Mouse (Mus musculus) right cerebral cortex, adult 18-20 months (tissue): Measurements from ENCODE around the gene Ccdc69.
"Not testable (repeated sequence)": the region's sequence is repeated elsewhere in the genome, so short reads cannot be mapped to it uniquely, and the experiment has no call there.

ENCODE experiments used
- DNase-seq: peaks from one replicate; pipeline ENCODE4 v3.0.0; 2022; ENCODE audit warnings: mixed read lengths

Gene Ccdc69

DNA sequence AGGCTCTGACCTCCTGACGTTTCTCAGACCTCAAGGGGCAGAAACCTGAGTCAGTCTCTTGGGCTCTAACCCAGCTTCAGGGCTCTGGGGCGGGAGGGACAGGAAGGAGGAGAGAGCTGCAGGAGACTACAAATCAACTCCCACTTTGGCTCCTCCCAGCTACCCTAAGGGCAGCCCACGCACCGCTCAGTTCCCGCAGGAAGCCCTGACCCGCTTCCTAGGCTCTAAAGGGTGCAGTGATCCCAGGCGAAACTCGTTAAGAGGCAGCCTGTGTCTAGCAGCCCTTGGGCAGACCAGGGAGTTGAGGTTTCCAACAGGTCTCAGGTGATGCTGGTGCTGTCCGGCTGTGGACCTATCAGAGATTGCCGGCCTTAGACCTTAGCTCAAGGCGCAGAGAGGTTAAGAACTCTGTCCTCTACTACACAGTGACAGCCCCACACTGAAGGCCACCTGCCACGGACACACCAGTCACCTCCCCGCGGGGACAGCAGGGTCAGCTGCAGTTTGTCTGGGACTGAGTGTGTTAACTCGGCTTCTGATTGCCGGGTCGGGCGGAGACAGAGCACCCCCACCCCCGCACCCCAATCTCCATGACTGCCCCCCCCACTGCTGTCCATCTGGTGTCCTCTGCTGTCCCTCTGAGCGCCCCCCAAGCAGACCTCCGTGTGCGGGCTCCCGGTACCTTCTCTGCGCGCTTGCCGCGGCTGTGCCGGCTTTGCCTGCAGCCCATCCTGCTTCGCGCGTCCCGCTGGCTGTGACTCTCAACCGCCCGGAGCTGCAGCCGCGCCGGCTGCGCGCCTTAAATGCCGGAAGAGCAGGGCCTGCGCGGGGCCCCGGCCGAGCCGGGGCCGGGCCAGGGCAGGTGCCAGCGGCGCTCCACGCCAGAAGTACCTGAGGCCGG is at the start of gene Ccdc69:
Ccdc69 (minus strand) TSS at position 801 of the 901 bp plus-strand sequence.
- peak; percentile 12 for DNase-seq

DNA sequence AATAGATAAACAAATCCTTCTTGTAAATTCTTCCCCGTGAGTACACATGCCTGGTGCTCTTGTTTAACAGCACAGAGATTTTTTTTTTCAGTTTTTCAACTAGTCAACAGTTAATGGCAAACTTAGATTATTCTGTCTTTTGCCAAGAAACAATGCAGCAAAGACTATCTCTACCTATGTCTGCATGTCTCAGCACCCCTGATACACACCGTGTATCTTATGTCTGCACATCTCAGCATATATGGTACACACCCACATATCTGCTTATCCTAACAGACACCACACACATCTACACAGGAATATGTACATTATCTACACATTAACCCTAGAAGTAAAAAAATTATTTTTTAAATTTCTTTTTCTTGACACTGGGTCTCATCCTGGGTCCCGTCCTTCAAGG is 48.7 kb upstream of the Ccdc69 start:
- DNase-seq = no peak

DNA sequence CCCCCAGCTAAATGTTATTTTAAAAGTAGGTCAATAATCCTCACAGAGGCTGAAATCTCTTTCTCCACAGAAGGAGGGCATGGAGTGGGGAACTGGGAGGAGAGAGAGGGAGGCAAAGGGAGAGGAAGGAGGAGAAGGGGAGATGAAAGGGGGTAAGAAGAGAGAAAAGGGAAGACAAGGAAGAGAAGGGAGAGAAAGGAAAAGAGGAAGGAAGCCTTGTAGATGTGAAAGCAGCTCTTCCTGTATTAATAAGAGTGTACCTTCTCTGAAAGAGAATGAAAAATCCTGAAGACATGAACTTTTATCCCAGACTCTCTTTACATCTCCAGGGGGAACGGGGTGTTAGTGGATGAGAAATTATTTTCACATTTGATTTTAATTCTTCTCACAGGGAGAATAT is 43.5 kb upstream of the Ccdc69 start:
- no peak for DNase-seq

DNA sequence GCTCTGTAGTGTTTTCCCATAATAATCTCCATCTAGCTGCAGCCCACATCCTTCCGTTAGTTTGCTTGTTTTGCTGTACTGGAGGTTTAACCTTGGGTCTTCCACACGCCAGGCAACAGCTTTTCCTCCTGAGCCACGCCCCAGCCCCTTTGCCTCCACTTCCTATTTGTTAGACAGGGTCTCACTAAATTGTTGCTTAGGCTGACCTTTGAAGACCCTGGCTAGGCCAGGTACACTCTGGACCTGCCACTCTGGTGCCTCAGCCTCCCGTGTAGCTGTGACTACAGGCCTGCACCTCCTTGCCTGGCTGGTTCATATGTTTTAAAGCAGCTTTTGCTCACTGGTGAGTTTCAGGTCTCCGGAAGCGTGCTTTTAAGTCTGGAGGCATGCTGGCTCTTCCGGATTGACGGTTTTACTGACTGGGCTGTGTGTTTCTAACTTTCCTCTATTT is 42.9 kb upstream of the Ccdc69 start:
- no peak for DNase-seq

DNA sequence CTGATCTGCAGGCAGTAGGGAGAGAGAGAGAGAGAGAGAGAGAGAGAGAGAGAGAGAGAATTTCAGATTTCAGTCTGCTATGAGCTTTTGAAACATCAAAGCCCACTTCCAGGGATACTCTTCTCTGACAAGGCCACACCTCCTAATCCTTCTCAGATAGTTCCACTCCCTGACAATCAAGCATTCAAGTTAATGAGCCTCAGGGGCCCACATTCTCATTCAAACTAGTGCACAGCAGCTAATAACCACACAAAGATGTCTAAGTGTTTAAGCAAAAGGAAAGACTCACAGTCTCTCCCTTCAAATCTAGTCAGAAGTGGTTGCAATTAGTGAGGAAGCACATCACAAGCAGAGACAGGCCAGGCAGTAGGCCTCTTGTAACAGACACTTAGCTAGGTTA is 42.3 kb upstream of the Ccdc69 start:
- no peak for DNase-seq

DNA sequence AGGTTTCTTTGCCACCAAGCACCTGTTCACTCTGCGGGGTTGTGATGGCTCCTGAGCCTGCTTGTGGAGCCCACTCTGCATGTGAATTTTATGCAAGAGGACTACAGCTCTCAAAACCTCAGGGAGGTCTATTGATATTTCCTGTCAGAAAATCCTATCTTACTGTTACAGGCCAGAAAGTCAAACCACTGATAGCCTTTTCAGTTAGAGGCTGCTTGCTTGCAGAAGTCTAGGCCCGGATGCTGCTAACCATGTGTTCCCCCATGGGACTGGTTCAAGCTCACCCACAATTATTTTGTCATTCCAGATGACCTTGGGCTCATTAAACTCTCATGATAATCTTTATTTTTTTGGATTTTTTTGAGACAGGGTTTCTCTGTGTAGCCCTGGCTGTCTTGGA is 39.1 kb upstream of the Ccdc69 start:
- no peak for DNase-seq

DNA sequence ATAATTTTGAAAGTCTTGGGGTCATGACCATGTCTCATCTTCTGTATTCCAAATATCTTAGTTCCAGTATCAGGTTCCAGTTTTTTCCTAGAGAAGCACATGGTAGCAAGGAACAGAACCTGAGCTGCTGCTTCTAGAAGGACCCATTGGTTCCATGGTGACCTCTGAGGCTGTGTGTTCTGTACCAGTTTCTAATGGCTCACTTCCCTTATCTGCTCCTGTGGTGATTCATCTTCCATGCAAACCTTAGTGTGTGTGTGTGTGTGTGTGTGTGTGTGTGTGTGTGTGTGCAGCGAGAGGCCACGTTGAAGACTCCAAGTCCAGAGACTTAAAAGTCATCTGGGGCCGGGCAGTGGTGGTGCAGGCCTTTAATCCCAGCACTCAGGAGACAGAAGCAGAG is 38.1 kb upstream of the Ccdc69 start:
- no peak for DNase-seq

DNA sequence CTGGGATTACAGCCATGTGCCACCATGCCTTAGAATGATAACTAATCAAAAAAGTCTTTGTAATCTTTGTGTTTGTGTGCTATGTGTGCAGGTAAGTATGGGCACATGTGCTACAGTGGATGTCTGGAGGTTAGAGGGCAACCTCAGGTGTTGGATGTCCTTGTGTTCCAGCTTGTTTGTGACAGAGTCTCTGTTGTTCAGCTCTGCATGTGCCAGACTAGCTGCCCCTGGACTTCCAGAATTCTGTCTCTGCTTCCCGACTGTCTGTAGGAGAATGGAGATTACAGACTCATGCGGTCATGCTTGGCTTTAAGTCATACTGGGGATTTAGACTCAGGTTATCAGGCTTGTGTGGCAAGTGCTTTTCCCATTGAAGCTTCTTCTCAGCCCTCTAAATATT is 36.4 kb upstream of the Ccdc69 start:
- no peak for DNase-seq

DNA sequence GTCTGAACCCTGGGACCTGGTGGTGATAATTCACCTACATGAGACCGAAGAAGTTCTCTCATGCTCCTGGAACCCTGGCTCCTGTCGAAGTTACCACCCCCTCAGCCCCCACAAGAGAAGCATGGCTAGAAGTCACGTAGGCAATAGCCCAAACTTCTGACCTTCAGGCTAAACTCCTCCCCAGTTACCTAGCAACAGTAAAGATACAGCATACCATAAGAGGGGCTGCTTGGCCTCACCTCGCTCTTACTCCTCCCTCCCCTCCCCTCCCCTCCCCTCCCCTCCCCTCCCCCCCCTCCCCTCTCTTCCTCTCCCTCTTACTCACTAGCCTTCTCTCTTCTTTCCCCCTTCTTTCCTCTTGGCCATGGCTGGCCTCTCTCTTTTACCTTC is 35.9 kb upstream of the Ccdc69 start:
- DNase-seq = not testable (repeated sequence)

DNA sequence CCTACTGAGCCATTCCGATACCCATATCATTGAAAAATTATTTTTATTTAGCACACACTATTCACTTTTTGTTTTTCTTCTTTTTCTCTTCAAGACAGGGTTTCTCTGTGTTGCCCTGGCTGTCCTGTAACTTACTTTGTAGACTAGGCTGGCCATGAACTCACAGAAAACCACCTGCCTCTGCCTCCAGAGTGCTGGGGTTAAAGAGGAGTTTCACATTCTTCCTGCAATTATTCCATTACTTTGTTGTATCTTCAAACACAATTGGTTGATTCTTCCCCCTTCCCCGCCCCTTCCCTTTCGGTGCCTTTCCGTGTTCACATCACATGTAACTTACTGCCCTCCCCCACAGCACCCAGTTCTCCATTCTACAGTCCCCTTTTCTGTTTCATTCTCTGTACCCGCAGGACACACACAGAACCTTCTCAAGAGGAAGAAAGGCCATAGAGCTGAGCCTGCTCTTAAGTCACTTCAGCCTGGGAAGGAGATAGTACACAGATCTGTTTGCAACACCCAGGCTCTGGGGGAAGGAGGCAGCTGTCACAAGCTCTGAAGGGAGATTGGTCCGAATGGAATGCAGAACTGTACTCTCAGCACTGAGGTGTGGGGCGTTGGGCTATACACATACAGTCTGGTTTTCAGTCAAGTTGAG is 35.4 kb upstream of the Ccdc69 start:
- no peak for DNase-seq

DNA sequence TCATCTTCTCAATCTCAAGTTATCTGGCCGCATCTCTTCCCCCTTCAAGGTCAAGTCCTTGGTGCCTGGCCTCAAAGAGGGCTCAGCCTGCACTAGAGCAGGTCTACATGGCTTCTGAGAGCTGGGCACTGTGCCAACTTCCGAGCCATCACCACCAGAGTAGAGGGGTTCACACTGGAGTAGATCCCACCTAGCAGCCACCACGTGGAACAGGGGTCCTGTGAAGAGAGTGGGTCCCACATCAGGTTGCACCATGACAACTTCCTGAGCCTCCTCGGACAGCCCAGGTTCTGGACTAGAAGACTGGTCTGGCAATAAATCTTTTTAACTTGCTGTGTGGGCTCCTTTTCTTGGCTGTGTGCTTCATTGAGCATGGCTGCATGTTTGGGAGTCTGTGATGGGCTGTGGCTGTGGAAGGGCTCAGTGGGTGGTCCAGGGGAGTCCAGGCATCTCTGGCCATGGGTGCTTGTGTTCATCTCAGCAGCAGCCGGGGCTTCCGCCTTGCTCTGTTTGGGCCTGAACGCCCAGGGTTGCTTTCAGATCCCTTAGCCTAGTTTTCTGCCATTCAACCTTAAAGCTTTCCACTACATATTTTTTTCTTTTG is 32.7 kb upstream of the Ccdc69 start:
- DNase-seq = no peak

DNA sequence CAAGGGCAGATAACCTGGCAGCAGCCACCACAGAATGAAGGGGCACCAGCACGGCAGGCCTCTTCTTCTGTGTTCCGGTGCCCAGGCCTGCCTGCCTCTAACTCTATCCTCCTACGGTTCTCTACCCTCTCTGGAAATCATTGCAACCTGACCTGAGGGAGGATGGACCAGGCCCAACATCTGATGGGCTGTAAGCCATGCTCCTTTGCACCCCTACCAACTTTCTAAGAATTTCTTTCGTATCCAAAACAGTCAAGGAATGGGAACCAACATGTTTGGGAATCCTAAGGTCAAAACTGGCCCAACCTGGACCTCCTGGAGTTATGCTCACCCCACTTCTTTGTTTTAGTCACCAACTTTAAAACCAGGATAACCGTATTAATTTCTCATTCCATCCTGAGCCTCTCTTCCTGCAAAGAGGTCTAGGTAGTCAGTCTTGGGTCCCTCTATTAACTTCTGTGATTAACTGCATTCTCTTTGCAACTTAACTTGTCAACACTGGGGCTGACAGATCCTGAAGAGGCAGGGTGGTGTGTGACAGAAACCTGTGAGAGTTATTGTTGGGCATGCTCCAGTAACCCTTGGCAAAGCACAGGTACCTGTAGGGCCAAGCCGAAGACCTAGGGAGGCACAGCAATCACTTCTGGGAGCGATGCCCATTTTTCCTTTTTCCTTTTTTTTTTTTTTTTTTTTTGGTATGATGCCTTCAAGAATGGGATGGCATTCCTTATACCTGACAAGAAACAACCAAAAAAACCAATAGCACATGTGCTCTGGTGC is 31.8 kb upstream of the Ccdc69 start:
- no peak for DNase-seq

DNA sequence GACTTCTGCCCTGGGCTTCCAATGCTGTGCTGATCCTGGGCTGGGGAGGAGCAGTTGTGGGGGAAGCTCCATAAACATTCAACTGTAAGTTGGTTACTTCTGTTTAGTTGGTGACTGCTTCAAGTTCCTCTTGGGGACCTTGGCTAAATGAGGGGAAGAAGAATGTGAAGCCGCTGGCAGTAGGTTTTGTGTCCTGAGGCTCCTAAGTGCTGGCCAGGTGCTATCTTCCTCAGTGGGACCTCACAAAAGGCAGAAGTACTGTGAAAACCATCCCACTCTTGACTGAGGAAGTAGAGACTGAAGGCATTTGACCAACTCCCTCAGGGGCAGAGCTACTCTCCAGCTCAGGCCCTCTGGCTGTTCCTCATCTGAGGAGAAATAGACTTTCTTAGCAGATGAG is 28.7 kb upstream of the Ccdc69 start:
- DNase-seq = no peak

DNA sequence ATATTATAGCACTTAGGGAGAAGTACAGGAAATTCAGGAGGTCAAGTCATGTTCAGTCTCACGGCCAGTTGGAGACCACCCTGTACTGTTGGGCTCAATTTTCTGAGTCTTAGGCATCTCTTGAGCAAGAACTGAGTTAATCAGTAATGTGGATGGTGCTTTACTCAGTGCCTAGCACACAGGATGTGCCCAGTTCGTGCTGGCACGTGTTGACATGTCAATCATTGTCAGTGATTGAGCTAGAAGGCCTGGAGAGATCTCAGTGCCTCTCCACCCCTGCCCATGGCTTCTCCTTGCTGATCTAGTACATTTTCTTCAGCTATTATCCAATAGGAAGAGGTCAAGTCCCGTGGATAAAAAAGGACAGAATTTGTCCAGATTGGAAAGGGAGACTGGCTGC is 27.5 kb upstream of the Ccdc69 start:
- no peak for DNase-seq

DNA sequence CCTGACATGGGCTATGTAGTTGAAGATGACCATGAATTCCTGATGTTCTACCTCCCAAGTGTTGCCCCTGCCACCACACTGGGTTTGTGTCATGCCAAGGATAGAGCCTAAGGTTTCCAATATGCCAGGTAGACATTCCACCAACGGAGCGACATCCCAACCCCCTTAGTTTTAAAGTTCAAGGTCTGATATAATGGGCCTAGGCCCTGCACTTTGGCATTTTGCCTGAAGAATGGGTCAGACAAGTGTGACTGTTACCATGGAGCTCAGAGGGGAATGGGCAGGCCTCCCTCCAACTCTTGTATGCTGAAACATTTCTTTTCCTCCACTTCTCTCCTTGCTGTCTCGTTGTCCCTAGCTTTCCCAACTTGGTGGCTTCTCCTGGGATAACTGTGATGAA is 25.3 kb upstream of the Ccdc69 start:
- DNase-seq = no peak

DNA sequence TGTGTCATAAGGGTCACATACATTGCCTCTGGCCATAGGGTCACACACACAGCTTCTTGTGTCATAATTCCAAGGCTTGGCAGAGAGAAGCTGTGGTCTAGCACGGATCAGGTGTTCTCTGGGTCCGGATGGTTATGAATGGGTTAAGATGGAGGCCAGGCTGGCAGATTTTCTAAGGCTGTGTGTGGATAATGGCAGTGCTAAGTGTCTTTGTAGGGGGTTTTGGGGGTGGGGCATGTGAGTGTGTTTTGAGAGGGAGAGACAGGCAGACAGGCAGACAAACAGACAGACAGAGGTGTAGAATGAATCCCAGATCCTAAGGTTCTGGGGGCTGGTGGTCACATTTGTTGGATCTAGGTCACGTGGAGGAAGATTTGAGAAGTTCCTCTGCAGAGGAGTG is 24.1 kb upstream of the Ccdc69 start:
- no peak for DNase-seq

DNA sequence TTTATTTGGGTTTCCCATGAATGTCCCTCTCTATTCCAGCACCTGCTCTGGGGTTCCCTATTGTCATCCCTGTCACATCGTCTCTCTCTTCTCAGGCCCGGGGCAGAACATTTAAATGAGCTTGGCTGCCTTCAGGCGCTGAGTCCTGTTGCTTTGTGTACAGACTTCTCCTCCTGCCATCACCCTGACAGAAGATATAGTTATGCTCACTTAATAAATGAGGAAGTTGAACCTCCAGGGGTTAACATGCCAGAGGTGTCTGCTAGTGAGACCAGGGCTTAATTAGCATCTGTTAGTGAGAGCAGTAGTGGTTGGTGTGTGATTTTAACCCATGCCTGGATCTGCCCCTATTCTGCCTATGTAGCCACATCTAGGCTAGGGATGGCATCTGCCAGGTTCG is 21.9 kb upstream of the Ccdc69 start:
- no peak for DNase-seq

DNA sequence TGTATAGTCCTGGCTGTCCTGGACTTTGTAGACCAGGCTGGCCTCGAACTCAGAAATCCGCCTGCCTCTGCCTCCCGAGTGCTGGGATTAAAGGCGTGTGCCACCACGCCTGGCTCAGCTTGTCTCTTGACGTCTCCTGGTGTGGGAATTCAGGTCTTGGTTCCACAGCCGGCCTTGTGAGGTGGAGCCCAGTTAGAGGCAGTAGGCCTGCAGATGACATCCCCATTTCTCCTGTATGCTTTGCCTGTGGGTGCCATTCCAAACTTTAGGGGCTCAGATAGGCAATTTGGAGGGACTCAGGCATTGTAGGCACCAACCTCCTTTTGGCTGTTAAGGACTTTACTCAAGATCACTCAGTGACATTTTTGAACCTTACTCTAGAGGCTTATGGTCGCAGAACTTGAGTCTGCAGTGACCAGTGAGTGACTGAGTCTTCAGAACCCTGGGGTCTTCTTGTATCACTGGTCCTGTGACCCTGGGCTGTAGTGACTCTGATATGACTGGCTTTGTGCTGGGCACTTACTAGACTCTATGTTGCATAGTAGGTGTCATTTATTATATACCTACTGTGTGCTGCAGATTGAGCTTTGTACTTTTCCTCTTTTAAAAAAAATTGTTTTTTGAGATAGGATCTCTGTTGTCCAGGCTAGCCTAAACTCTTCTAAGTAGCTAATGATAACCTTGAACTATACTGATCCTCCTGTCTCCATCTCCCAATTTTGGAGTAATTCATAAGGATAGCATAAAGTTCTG is 21.3 kb upstream of the Ccdc69 start:
- DNase-seq = no peak

DNA sequence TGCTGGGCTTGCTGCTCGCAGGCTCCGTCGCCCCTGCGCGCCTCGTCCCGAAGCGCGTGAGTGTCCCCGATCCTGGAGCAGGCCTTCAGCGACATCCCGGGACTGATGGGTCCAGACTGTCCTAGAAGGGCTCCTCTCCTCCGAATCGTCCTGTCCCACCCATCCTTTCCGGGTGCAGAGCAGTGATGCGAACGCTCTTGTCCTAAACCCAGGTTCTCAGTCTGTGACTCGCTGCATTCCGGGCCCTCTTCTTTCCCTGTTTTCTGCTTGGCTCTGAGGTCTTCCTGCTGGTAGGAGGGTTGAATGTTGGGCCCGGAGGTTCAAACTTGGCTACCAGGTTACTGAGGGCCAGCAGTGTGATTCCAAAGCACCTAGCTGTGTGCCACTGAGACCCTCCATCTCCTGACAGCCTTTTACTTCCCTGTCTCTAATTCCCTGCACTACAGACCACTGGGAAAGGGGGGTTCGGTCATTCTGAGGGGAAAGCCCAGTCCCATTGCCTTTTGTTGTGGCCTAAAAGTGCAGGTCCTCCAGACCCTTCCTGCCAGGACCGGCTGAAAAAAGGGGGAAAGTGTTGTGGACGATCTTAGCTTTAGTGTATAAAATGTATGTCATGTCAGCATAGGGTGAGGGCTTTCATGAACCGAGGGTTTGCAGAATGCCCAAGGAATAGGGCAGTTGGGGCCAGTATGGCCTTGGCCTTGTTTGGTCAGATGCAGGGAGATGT is 20.4 kb upstream of the Ccdc69 start:
- DNase-seq = no peak

DNA sequence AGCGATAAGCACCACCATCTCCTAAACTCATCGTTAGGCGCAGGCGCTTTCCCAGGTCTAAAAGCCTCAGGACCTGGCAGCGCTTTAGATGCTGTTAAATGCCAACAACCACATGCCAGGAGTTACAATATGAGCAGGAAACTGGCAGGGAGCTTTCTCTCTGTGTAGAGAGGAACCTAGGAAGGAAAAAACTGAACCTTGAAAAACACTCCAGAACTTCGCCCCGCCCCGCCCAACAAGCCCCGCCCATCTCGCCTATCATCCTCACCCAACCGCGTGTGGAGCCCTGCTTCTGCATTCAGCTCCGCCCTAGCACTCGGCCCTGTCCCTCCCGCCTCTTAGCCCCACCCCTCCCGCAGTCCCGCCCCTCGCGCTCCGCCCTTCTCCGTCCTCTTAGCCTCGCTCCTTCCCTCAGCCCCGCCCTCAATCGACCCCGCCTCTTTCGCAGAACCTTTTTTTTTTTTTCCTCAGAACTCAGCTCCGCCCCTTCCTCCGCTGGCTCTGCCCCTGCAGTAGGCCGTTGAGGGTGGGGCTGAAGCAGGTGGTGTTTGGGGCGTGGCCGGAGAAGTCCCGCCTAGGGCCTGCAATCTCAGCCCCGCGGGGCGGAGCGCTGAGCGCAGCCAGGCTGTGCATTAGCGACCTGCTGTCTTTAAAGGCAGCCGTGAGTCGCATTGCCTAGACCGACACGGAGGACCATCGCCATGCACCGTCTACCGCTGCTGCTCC is 19.7 kb upstream of the Ccdc69 start, which contains the start of gene Gm2a:
Gm2a (plus strand) TSS at position 653 of the 726 bp plus-strand sequence.
- DNase-seq = peak; percentile 97
